Mouse (Mus musculus): ENCODE data around the gene Cbfb. TPM values are rescaled to one million over a fixed set of nuclear protein-coding genes. Genes with fewer than 3 reads are reported as not detected.
A peak's percentile ranks its signal among the peaks of the same experiment; 100 is the strongest.

The Cbfb gene
- total RNA-seq, 2 experiments from 2014 or later: 29.5 to 48.2 TPM

GRCm38 (mm10) chr8:105264024-105264982 is 93.8 kb downstream of the Cbfb start, which contains the start of the genes Tradd and Fbxl8:
Tradd (minus strand) TSS chr8:105264609.
Fbxl8 (plus strand) TSS chr8:105264648.
- ATAC-seq (replicated peaks; ENCODE audit: low FRiP score, low TSS enrichment, poor library complexity, severe bottlenecking): peak; percentile 77

- peak; percentile 66 for ATAC-seq (replicated peaks; ENCODE audit: low FRiP score, low TSS enrichment, poor library complexity, severe bottlenecking)
These were observed 94.7 kb downstream of the Cbfb start for GRCm38 (mm10) chr8:105265128-105265527.

GRCm38 (mm10) chr8:105266775-105267174 is 96.3 kb downstream of the Cbfb start:
- no peak for ATAC-seq (replicated peaks; ENCODE audit: low FRiP score, low TSS enrichment, poor library complexity, severe bottlenecking)

Other genes starting within 250 kb of the Cbfb start
- gene Ces2e, start 244.4 kb upstream of the Cbfb start, total RNA-seq (2014; fragmentation: Nextera tagmentation): not detected in 2 replicates
- not detected in 2 replicates for gene Ces2e, start 244.4 kb upstream of the Cbfb start, total RNA-seq (2017)
- gene Ces2f, start 223.3 kb upstream of the Cbfb start, total RNA-seq (2014; fragmentation: Nextera tagmentation): not detected in 2 replicates
- not detected in 2 replicates for gene Ces2f, start 223.3 kb upstream of the Cbfb start, total RNA-seq (2017)
- gene Ces2g, start 209.0 kb upstream of the Cbfb start, total RNA-seq (2014; fragmentation: Nextera tagmentation): 332 and 389 TPM in 2 replicates
- gene Ces2g, start 209.0 kb upstream of the Cbfb start, total RNA-seq (2017): 89.7 and 130 TPM in 2 replicates
- not detected in 2 replicates for gene Ces2h, start 169.8 kb upstream of the Cbfb start, total RNA-seq (2014; fragmentation: Nextera tagmentation)
- gene Ces2h, start 169.8 kb upstream of the Cbfb start, total RNA-seq (2017): not detected in 2 replicates
- gene Ces3a, start 122.1 kb upstream of the Cbfb start, total RNA-seq (2014; fragmentation: Nextera tagmentation): not detected in 2 replicates
- gene Ces3a, start 122.1 kb upstream of the Cbfb start, total RNA-seq (2017): not detected in 2 replicates
- gene Ces3b, start 86.9 kb upstream of the Cbfb start, total RNA-seq (2014; fragmentation: Nextera tagmentation): not detected in 2 replicates
- gene Ces3b, start 86.9 kb upstream of the Cbfb start, total RNA-seq (2017): not detected in 2 replicates
- gene Ces4a, start 38.9 kb upstream of the Cbfb start, total RNA-seq (2014; fragmentation: Nextera tagmentation): not detected in 2 replicates
- gene Ces4a, start 38.9 kb upstream of the Cbfb start, total RNA-seq (2017): not detected in 2 replicates
- gene D230025D16Rik, start 54.5 kb downstream of the Cbfb start, total RNA-seq (2014; fragmentation: Nextera tagmentation): 22.9 and 24.2 TPM in 2 replicates
- gene D230025D16Rik, start 54.5 kb downstream of the Cbfb start, total RNA-seq (2017): 11.3 and 15.1 TPM in 2 replicates
- 1.4 and 2.6 TPM in 2 replicates for gene B3gnt9, start 84.5 kb downstream of the Cbfb start, total RNA-seq (2014; fragmentation: Nextera tagmentation)
- gene B3gnt9, start 84.5 kb downstream of the Cbfb start, total RNA-seq (2017): 0.23 TPM in 1 of 2 replicates, not detected in the other
- 10.1 and 18.1 TPM in 2 replicates for gene Tradd, start 93.9 kb downstream of the Cbfb start, total RNA-seq (2014; fragmentation: Nextera tagmentation)
- 14.0 and 15.0 TPM in 2 replicates for gene Tradd, start 93.9 kb downstream of the Cbfb start, total RNA-seq (2017)
- gene Fbxl8, start 94.0 kb downstream of the Cbfb start, total RNA-seq (2014; fragmentation: Nextera tagmentation): 2.4 and 2.7 TPM in 2 replicates
- 1.7 and 1.9 TPM in 2 replicates for gene Fbxl8, start 94.0 kb downstream of the Cbfb start, total RNA-seq (2017)
- gene Hsf4, start 99.1 kb downstream of the Cbfb start, total RNA-seq (2014; fragmentation: Nextera tagmentation): not detected in 2 replicates
- not detected in 2 replicates for gene Hsf4, start 99.1 kb downstream of the Cbfb start, total RNA-seq (2017)
- gene Nol3, start 105.5 kb downstream of the Cbfb start, total RNA-seq (2014; fragmentation: Nextera tagmentation): 0.49 TPM in 1 of 2 replicates, not detected in the other
- gene Nol3, start 105.5 kb downstream of the Cbfb start, total RNA-seq (2017): 0.04 TPM in 1 of 2 replicates, not detected in the other
- gene 4931428F04Rik, start 119.2 kb downstream of the Cbfb start, total RNA-seq (2014; fragmentation: Nextera tagmentation): 3.2 and 4.9 TPM in 2 replicates
- 0.42 and 5.5 TPM in 2 replicates for gene 4931428F04Rik, start 119.2 kb downstream of the Cbfb start, total RNA-seq (2017)
- gene Exoc3l, start 125.4 kb downstream of the Cbfb start, total RNA-seq (2014; fragmentation: Nextera tagmentation): 0.64 and 7.1 TPM in 2 replicates
- gene Exoc3l, start 125.4 kb downstream of the Cbfb start, total RNA-seq (2017): 0.27 TPM in 1 of 2 replicates, not detected in the other
- 385 and 390 TPM in 2 replicates for gene E2f4, start 127.0 kb downstream of the Cbfb start, total RNA-seq (2014; fragmentation: Nextera tagmentation)
- 74.9 and 128 TPM in 2 replicates for gene E2f4, start 127.0 kb downstream of the Cbfb start, total RNA-seq (2017)
- 1.4 and 7.7 TPM in 2 replicates for gene Elmo3, start 134.9 kb downstream of the Cbfb start, total RNA-seq (2014; fragmentation: Nextera tagmentation)
- 0.61 TPM in 1 of 2 replicates, not detected in the other for gene Elmo3, start 134.9 kb downstream of the Cbfb start, total RNA-seq (2017)
- 8.3 and 9.8 TPM in 2 replicates for gene Lrrc29, start 155.6 kb downstream of the Cbfb start, total RNA-seq (2014; fragmentation: Nextera tagmentation)
- 4.8 TPM in 2 replicates for gene Lrrc29, start 155.6 kb downstream of the Cbfb start, total RNA-seq (2017)
- 86.9 and 175 TPM in 2 replicates for gene Tmem208, start 155.7 kb downstream of the Cbfb start, total RNA-seq (2014; fragmentation: Nextera tagmentation)
- 46.9 and 64.6 TPM in 2 replicates for gene Tmem208, start 155.7 kb downstream of the Cbfb start, total RNA-seq (2017)
- 7.0 and 9.1 TPM in 2 replicates for gene Fhod1, start 177.3 kb downstream of the Cbfb start, total RNA-seq (2014; fragmentation: Nextera tagmentation)
- gene Fhod1, start 177.3 kb downstream of the Cbfb start, total RNA-seq (2017): 0.99 and 8.2 TPM in 2 replicates
- gene Slc9a5, start 178.2 kb downstream of the Cbfb start, total RNA-seq (2014; fragmentation: Nextera tagmentation): 0.22 TPM in 1 of 2 replicates, not detected in the other
- gene Slc9a5, start 178.2 kb downstream of the Cbfb start, total RNA-seq (2017): 0.04 TPM in 1 of 2 replicates, not detected in the other
- not detected in 2 replicates for gene Plekhg4, start 202.6 kb downstream of the Cbfb start, total RNA-seq (2014; fragmentation: Nextera tagmentation)
- not detected in 2 replicates for gene Plekhg4, start 202.6 kb downstream of the Cbfb start, total RNA-seq (2017)
- not detected in 2 replicates for gene Kctd19, start 242.8 kb downstream of the Cbfb start, total RNA-seq (2014; fragmentation: Nextera tagmentation)
- not detected in 2 replicates for gene Kctd19, start 242.8 kb downstream of the Cbfb start, total RNA-seq (2017)
- 0.61 and 1.5 TPM in 2 replicates for gene Lrrc36, start 242.9 kb downstream of the Cbfb start, total RNA-seq (2014; fragmentation: Nextera tagmentation)
- gene Lrrc36, start 242.9 kb downstream of the Cbfb start, total RNA-seq (2017): 0.46 TPM in 1 of 2 replicates, not detected in the other

All from megakaryocyte-erythroid progenitor cell, adult 5-6 weeks (primary cell).